Mouse (Mus musculus) hindbrain, postnatal 0 days (tissue): ENCODE data around the gene Gm10715. TPM values are rescaled to one million over a fixed set of nuclear protein-coding genes. Genes with fewer than 3 reads are reported as not detected.
"Not testable (repeated sequence)": the region's sequence is repeated elsewhere in the genome, so short reads cannot be mapped to it uniquely, and the experiment has no call there.

Source experiments
- ATAC-seq: fragments of 200-750 bp; cut with Nextera tagmentation; 2 replicates; pipeline ENCODE4 v1.8.0; 2017; ENCODE audit warnings: mild to moderate bottlenecking, moderate TSS enrichment, moderate library complexity
- DNase-seq: peaks from one replicate; pipeline ENCODE4 v3.0.0-alpha.2; 2015; ENCODE audit warnings: low spot score
- H3K27ac ChIP-seq: fragments of 300-500 bp; sonication (generic); 2 replicates; pipeline ENCODE4 v1.5.1; 2014; ENCODE audit warnings: mild to moderate bottlenecking
- H3K27me3 ChIP-seq: fragments of 300-500 bp; sonication (generic); 2 replicates; pipeline ENCODE4 v1.6.1; 2014; ENCODE audit warnings: low read length, mixed read lengths; ENCODE audit not compliant: insufficient read depth
- H3K36me3 ChIP-seq: fragments of 300-500 bp; sonication (generic); 2 replicates; pipeline ENCODE4 v1.6.1; 2014; ENCODE audit warnings: low read length, mixed read lengths; ENCODE audit not compliant: insufficient read depth
- H3K4me1 ChIP-seq: fragments of 300-500 bp; sonication (generic); 2 replicates; pipeline ENCODE4 v1.6.1; 2014; ENCODE audit warnings: antibody characterized with exemption, low read length, mixed read lengths; ENCODE audit not compliant: insufficient read depth
- H3K4me2 ChIP-seq: fragments of 300-500 bp; sonication (generic); 2 replicates; pipeline ENCODE4 v1.6.1; 2014; ENCODE audit warnings: low read depth, mild to moderate bottlenecking, low read length, moderate library complexity, mixed read lengths
- H3K4me3 ChIP-seq: fragments of 300-500 bp; sonication (generic); 2 replicates; pipeline ENCODE4 v1.5.1; 2014; ENCODE audit warnings: low read length
- H3K9ac ChIP-seq: fragments of 300-500 bp; sonication (generic); replicated peaks from 2 replicates; pipeline ENCODE4 v1.6.1; 2014; ENCODE audit warnings: mild to moderate bottlenecking, low read length, moderate library complexity, mixed read lengths
- H3K9me3 ChIP-seq: fragments of 300-500 bp; sonication (generic); 2 replicates; pipeline ENCODE4 v1.6.1; 2016; ENCODE audit warnings: low read length, mixed read lengths
- WGBS: fragments of 180-500 bp; shearing (Covaris S2); extraction: QIAGEN DNeasy Blood & Tissue Kit; methylation state at CpG from one replicate; pipeline ENCODE4 v1.1.7; 2014; 5-methylcytosine and 5-hydroxymethylcytosine counted together
- polyA plus RNA-seq: library from polyadenylated mRNA; unstranded; fragments of >200 nt; fragmentation: Nextera tagmentation; extraction: Ambion mirVana; gene quantifications from 2 replicates; pipeline ENCODE4 v1.2.1, GENCODE M21; 2015
- total RNA-seq: library from RNA; depleted of rRNA; stranded (reverse); fragments of >200 nt; gene quantifications from 2 replicates; pipeline ENCODE4 v1.2.3, GENCODE M21; 2014

The Gm10715 gene
- total and polyA plus RNA-seq, 2 experiments from 2014 or later: not detected

- 96% methylated on average over 2 of the region's 7 CpGs for WGBS
- not testable (repeated sequence) for H3K36me3 ChIP-seq, ATAC-seq
These were observed 24.5 kb upstream of the Gm10715 start for GRCm38 (mm10) chr9:3012054-3012621.

GRCm38 (mm10) chr9:3012733-3013279 lies 23.9 kb upstream of the Gm10715 start, which contains the start of gene Gm10721:
TSS of gene Gm10721 (plus strand) at chr9:3013140.
- not testable (repeated sequence) for H3K4me2 ChIP-seq, H3K27ac ChIP-seq, H3K4me3 ChIP-seq, H3K36me3 ChIP-seq, DNase-seq, H3K4me1 ChIP-seq, H3K9ac ChIP-seq, H3K9me3 ChIP-seq, H3K27me3 ChIP-seq
- peak; percentile 68 for ATAC-seq
- no CpG with 5 or more reads among the region's 11 CpGs for WGBS

More at GRCm38 (mm10) chr9:3012054-3012621, 24.5 kb upstream of the Gm10715 start:
- H3K27me3 ChIP-seq, H3K9me3 ChIP-seq, H3K9ac ChIP-seq, H3K4me2 ChIP-seq, H3K27ac ChIP-seq, H3K4me1 ChIP-seq, H3K4me3 ChIP-seq, DNase-seq: not testable (repeated sequence)

GRCm38 (mm10) chr9:3015354-3015753 lies 21.3 kb upstream of the Gm10715 start, which contains the start of gene Gm10720:
TSS of gene Gm10720 (plus strand) at chr9:3015654.
- H3K27me3 ChIP-seq, H3K9ac ChIP-seq, H3K4me1 ChIP-seq, H3K4me2 ChIP-seq, H3K27ac ChIP-seq, H3K36me3 ChIP-seq, DNase-seq, ATAC-seq, H3K4me3 ChIP-seq, H3K9me3 ChIP-seq: not testable (repeated sequence)
- whole genome bisulfite sequencing: 58% methylated on average over 4 of the region's 9 CpGs

- H3K27ac ChIP-seq, DNase-seq, H3K36me3 ChIP-seq, H3K4me1 ChIP-seq, H3K4me3 ChIP-seq, H3K27me3 ChIP-seq, ATAC-seq, H3K4me2 ChIP-seq, H3K9ac ChIP-seq, H3K9me3 ChIP-seq: not testable (repeated sequence)
- WGBS: 71% methylated on average over 4 of the region's 6 CpGs
These were observed 20.8 kb upstream of the Gm10715 start for GRCm38 (mm10) chr9:3015896-3016295.

- not testable (repeated sequence) for DNase-seq, H3K9me3 ChIP-seq, ATAC-seq, H3K27me3 ChIP-seq, H3K36me3 ChIP-seq, H3K4me3 ChIP-seq, H3K4me1 ChIP-seq, H3K9ac ChIP-seq, H3K27ac ChIP-seq, H3K4me2 ChIP-seq
- WGBS: 60% methylated on average over 1 of the region's 9 CpGs
These were observed 19.6 kb upstream of the Gm10715 start, which contains the start of gene Gm10719 for GRCm38 (mm10) chr9:3017108-3017507. TSS of gene Gm10719 (plus strand) at chr9:3017408.

GRCm38 (mm10) chr9:3018944-3019343 lies 17.7 kb upstream of the Gm10715 start:
- not testable (repeated sequence) for H3K27me3 ChIP-seq, H3K36me3 ChIP-seq, H3K4me3 ChIP-seq, H3K9me3 ChIP-seq, H3K4me2 ChIP-seq, DNase-seq, ATAC-seq, H3K4me1 ChIP-seq, H3K27ac ChIP-seq, H3K9ac ChIP-seq
- WGBS: 70% methylated on average over 9 of the region's 9 CpGs

GRCm38 (mm10) chr9:3019835-3020727 lies 16.6 kb upstream of the Gm10715 start:
- not testable (repeated sequence) for H3K4me3 ChIP-seq, DNase-seq
- WGBS: 76% methylated on average over 11 of the region's 19 CpGs

GRCm38 (mm10) chr9:3022316-3023008 lies 14.2 kb upstream of the Gm10715 start:
- H3K9me3 ChIP-seq, H3K9ac ChIP-seq, H3K27me3 ChIP-seq, H3K27ac ChIP-seq, H3K36me3 ChIP-seq, H3K4me1 ChIP-seq, ATAC-seq, H3K4me3 ChIP-seq, H3K4me2 ChIP-seq: not testable (repeated sequence)
- 74% methylated on average over 9 of the region's 13 CpGs for WGBS
- peak; percentile 10 for DNase-seq

More at GRCm38 (mm10) chr9:3019835-3020727, 16.6 kb upstream of the Gm10715 start:
- not testable (repeated sequence) for H3K4me2 ChIP-seq, H3K4me1 ChIP-seq, H3K27ac ChIP-seq, H3K27me3 ChIP-seq, H3K36me3 ChIP-seq, H3K9me3 ChIP-seq, H3K9ac ChIP-seq
- ATAC-seq: peak; percentile 72

GRCm38 (mm10) chr9:3023312-3023984 lies 13.2 kb upstream of the Gm10715 start, which contains the start of gene Gm10718:
TSS of gene Gm10718 (plus strand) at chr9:3023547.
- not testable (repeated sequence) for ATAC-seq, H3K36me3 ChIP-seq, H3K9me3 ChIP-seq, DNase-seq, H3K9ac ChIP-seq, H3K27ac ChIP-seq, H3K4me3 ChIP-seq, H3K27me3 ChIP-seq, H3K4me2 ChIP-seq, H3K4me1 ChIP-seq
- 74% methylated on average over 9 of the region's 13 CpGs for WGBS
